Mouse (Mus musculus) G1E (cell line): ENCODE results near the gene Akr7a5. TPM values are rescaled to one million over a fixed set of nuclear protein-coding genes. Genes with fewer than 3 reads are reported as not detected.
A peak's percentile ranks its signal among the peaks of the same experiment; 100 is the strongest.

Experiments used
- ATAC-seq: 2 replicates; pipeline ENCODE4 v1.8.0; 2016; ENCODE audit warnings: mild to moderate bottlenecking; ENCODE audit not compliant: insufficient number of reproducible peaks, poor library complexity, low FRiP score, severe bottlenecking; ENCODE audit errors: extremely low read depth
- DNase-seq: peaks from one replicate; pipeline ENCODE4 v3.0.0; 2012; ENCODE audit warnings: low spot score
- H3K27me3 ChIP-seq: 2 replicates; pipeline ENCODE4 v1.6.1; 2012; ENCODE audit warnings: mild to moderate bottlenecking, low read length, inconsistent platforms; ENCODE audit not compliant: insufficient read depth
- H3K36me3 ChIP-seq: replicated peaks from 2 replicates; pipeline ENCODE3; 2012; ENCODE audit warnings: mild to moderate bottlenecking, inconsistent platforms
- H3K4me1 ChIP-seq: 2 replicates; pipeline ENCODE4 v1.6.1; 2012; ENCODE audit warnings: low read depth, low read length, inconsistent platforms, mixed read lengths; ENCODE audit not compliant: insufficient read depth
- H3K4me3 ChIP-seq: 2 replicates; pipeline ENCODE4 v1.5.1; 2012; ENCODE audit warnings: low read depth, mild to moderate bottlenecking, inconsistent platforms, low read length, moderate library complexity, mixed read lengths
- H3K9me3 ChIP-seq: replicated peaks from 2 replicates; pipeline ENCODE4 v1.6.1; 2012; ENCODE audit warnings: inconsistent platforms
- CTCF ChIP-seq: IDR thresholded peaks from 2 replicates; pipeline ENCODE4 v1.5.1; 2012; ENCODE audit warnings: low read depth, low read length, inconsistent platforms, mixed read lengths
- GATA1 ChIP-seq: IDR thresholded peaks from 2 replicates; pipeline ENCODE4 v1.6.1; 2012; ENCODE audit warnings: borderline replicate concordance, low read length, inconsistent platforms, mixed read lengths
- GATA2 ChIP-seq: IDR thresholded peaks from 2 replicates; pipeline ENCODE4 v1.6.1; 2012; ENCODE audit warnings: low read depth, low read length, inconsistent platforms, borderline replicate concordance
- POLR2AphosphoS5 ChIP-seq: IDR thresholded peaks from 2 replicates; pipeline ENCODE4 v1.6.1; 2012; ENCODE audit warnings: low read depth, low read length, inconsistent platforms; ENCODE audit not compliant: insufficient replicate concordance
- TAL1 ChIP-seq: conservative IDR thresholded peaks from 2 replicates; pipeline ENCODE4 v1.6.1; 2012; ENCODE audit warnings: low read depth, low read length, inconsistent platforms, mixed read lengths
- polyA plus RNA-seq: library from polyadenylated mRNA; stranded (reverse); fragments of >175 nt; gene quantifications from 2 replicates; pipeline ENCODE4 v1.2.3, GENCODE M21; 2012
- total RNA-seq, 2 experiments: library from RNA; stranded (forward) in 1 of 2; stranded (reverse) in 1 of 2; fragments of 200-1000 nt in 1 of 2; fragments of >200 nt in 1 of 2; fragmentation: Nextera tagmentation in 1 of 2; gene quantifications; 2 replicates each; pipeline ENCODE4 v1.2.3; 2014 to 2017

The Akr7a5 gene
- total RNA-seq (2014; fragmentation: Nextera tagmentation), result 7.8 and 13.2 TPM in 2 replicates
- 13.8 and 19.1 TPM in 2 replicates for total RNA-seq (2017)
- polyA plus RNA-seq, result 57.3 and 64.0 TPM in 2 replicates

- H3K36me3 ChIP-seq, result peaks cover 45% of the 10 kb centered on the region
- H3K27me3 ChIP-seq, result no peaks in the 10 kb centered on the region
- H3K4me3 ChIP-seq, result peak within 1 kb of the TSS; percentile 94
- H3K9me3 ChIP-seq, result no peaks in the 10 kb centered on the region
- no peak for TF ChIP-seq CTCF
- no peak for TF ChIP-seq GATA2
- TF ChIP-seq GATA1, result no peak
- TF ChIP-seq TAL1, result no peak
- TF ChIP-seq POLR2AphosphoS5, result no peak
- peak; percentile 42; the same call in 1 of the 2 replicates for ATAC-seq
- peak; percentile 94 for DNase-seq
- H3K4me1 ChIP-seq, result peaks cover 50% of the 10 kb centered on the region
These were observed at the start of gene Akr7a5, which contains the start of gene Pqlc2 for GRCm38 (mm10) chr4:139310171-139310898. Gene Akr7a5 (plus strand): TSS chr4:139310744. Gene Pqlc2 (minus strand): TSS chr4:139310708.

- Histone ChIP-seq H3K27me3 (no peaks in the 10 kb centered on the region), H3K9me3 (no peaks in the 10 kb centered on the region), H3K4me3 (no peak overlapping the region), H3K36me3 (peaks cover 100% of the 10 kb centered on the region), H3K4me1 (peaks cover 3% of the 10 kb centered on the region)
- TF ChIP-seq GATA2, result no peak
- no peak for ATAC-seq
- DNase-seq, result no peak
These were observed 47.6 kb upstream of the Akr7a5 start for GRCm38 (mm10) chr4:139262981-139263380.

DNA sequence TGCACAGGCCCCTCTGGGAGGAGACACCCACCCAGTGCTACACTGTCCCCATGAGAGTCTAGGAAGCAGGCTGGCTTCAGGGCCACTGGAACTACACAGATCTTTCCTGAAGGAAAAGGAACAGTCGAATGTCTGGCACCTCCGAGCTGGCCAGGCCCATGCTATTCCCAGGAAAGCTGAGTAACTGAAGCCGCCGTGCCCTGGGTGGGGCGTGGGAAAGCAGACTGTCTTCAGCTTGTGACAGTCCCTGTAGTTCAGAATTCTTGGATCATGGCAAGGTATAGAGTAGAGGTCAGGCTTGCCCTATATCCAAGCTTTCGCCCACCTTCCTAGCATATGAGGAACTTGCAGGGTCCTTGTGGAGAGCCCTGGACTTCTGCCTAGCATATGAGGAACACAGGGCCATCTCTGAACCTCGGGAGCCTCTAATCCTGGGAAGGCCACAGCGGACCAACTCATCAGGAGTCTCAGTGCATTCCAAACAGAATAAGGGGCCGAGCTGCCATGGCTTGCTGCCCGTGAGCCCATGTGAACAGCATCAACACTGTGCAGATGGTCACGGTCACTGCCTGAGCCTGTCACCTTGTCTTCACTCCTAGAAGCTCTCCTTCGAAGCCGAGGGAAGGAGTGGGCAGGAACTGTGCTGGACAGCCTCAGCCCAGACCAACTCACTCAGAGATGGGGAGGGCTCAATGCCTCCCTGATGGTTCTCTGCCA, 44.6 kb upstream of the Akr7a5 start:
- peaks cover 100% of the 10 kb centered on the region for H3K36me3 ChIP-seq
- no peak for TF ChIP-seq TAL1
- TF ChIP-seq GATA2, result no peak
- no peak for TF ChIP-seq POLR2AphosphoS5
- no peak for TF ChIP-seq GATA1
- TF ChIP-seq CTCF, result no peak
- H3K9me3 ChIP-seq, result no peaks in the 10 kb centered on the region
- no peaks in the 10 kb centered on the region for H3K27me3 ChIP-seq
- DNase-seq (no peak), ATAC-seq (no peak)
- no peak overlapping the region for H3K4me3 ChIP-seq
- no peaks in the 10 kb centered on the region for H3K4me1 ChIP-seq

GRCm38 (mm10) chr4:139266500-139266865, 44.1 kb upstream of the Akr7a5 start:
- ATAC-seq, result no peak
- Histone ChIP-seq H3K9me3 (no peaks in the 10 kb centered on the region), H3K36me3 (peaks cover 100% of the 10 kb centered on the region), H3K27me3 (no peaks in the 10 kb centered on the region), H3K4me3 (no peak overlapping the region), H3K4me1 (no peaks in the 10 kb centered on the region)
- no peak for TF ChIP-seq TAL1
- no peak for TF ChIP-seq GATA2
- TF ChIP-seq CTCF, result no peak
- TF ChIP-seq POLR2AphosphoS5, result no peak
- TF ChIP-seq GATA1, result no peak
- DNase-seq, result no peak

GRCm38 (mm10) chr4:139267335-139267734, 43.2 kb upstream of the Akr7a5 start:
- no peaks in the 10 kb centered on the region for H3K9me3 ChIP-seq
- no peaks in the 10 kb centered on the region for H3K27me3 ChIP-seq
- H3K4me1 ChIP-seq, result no peaks in the 10 kb centered on the region
- ATAC-seq (no peak), DNase-seq (no peak)
- no peak overlapping the region for H3K4me3 ChIP-seq
- peaks cover 100% of the 10 kb centered on the region for H3K36me3 ChIP-seq
- no peak for TF ChIP-seq POLR2AphosphoS5
- no peak for TF ChIP-seq GATA1
- no peak for TF ChIP-seq CTCF
- no peak for TF ChIP-seq GATA2
- TF ChIP-seq TAL1, result no peak

GRCm38 (mm10) chr4:139268242-139268641, 42.3 kb upstream of the Akr7a5 start:
- Histone ChIP-seq H3K36me3 (peaks cover 100% of the 10 kb centered on the region), H3K4me3 (no peak overlapping the region)
- ATAC-seq, result no peak

More at GRCm38 (mm10) chr4:139268242-139268641, 42.3 kb upstream of the Akr7a5 start:
- Histone ChIP-seq H3K27me3 (no peaks in the 10 kb centered on the region), H3K9me3 (no peaks in the 10 kb centered on the region), H3K4me1 (no peaks in the 10 kb centered on the region)
- no peak for DNase-seq
- TF ChIP-seq TAL1 (no peak), POLR2AphosphoS5 (no peak), GATA2 (no peak), CTCF (no peak), GATA1 (no peak)
